Mouse (Mus musculus) liver, postnatal 0 days (tissue): ENCODE results near the gene Arhgap30. TPM values are rescaled to one million over a fixed set of nuclear protein-coding genes. Genes with fewer than 3 reads are reported as not detected.

ENCODE experiments used
- ATAC-seq: fragments of 200-750 bp; cut with Nextera tagmentation; 2 replicates; pipeline ENCODE4 v1.8.0; 2017; ENCODE audit warnings: mild to moderate bottlenecking, moderate library complexity
- DNase-seq: peaks from one replicate; pipeline ENCODE4 v3.0.0-alpha.2; 2016
- H3K27ac ChIP-seq: fragments of 300-500 bp; sonication (generic); 2 replicates; pipeline ENCODE4 v1.5.1; 2014; ENCODE audit warnings: antibody characterized with exemption, moderate library complexity, mild to moderate bottlenecking, low read depth
- H3K27me3 ChIP-seq: fragments of 300-500 bp; sonication (generic); 2 replicates; pipeline ENCODE4 v1.6.1; 2014; ENCODE audit warnings: low read length, control low read depth, mixed read lengths; ENCODE audit not compliant: insufficient read depth
- H3K36me3 ChIP-seq: fragments of 300-500 bp; sonication (generic); replicated peaks from 2 replicates; pipeline ENCODE4 v1.6.1; 2014; ENCODE audit warnings: mild to moderate bottlenecking, control low read depth, low read length, moderate library complexity, mixed read lengths; ENCODE audit not compliant: insufficient read depth
- H3K4me1 ChIP-seq: fragments of 300-500 bp; sonication (generic); 2 replicates; pipeline ENCODE4 v1.6.1; 2014; ENCODE audit warnings: antibody characterized with exemption, mild to moderate bottlenecking, control low read depth; ENCODE audit not compliant: insufficient read depth
- H3K4me2 ChIP-seq: fragments of 300-500 bp; sonication (generic); 2 replicates; pipeline ENCODE4 v1.6.1; 2014; ENCODE audit warnings: low read depth, mild to moderate bottlenecking, low read length, moderate library complexity, mixed read lengths
- H3K4me3 ChIP-seq: fragments of 300-500 bp; sonication (generic); 2 replicates; pipeline ENCODE4 v1.5.1; 2014; ENCODE audit warnings: low read depth, low read length
- H3K9ac ChIP-seq: fragments of 300-500 bp; sonication (generic); replicated peaks from 2 replicates; pipeline ENCODE4 v1.6.1; 2014; ENCODE audit warnings: mild to moderate bottlenecking, moderate library complexity
- H3K9me3 ChIP-seq: fragments of 300-500 bp; sonication (generic); 2 replicates; pipeline ENCODE4 v1.6.1; 2016; ENCODE audit warnings: mild to moderate bottlenecking, control low read depth, low read length, mixed read lengths
- CTCF ChIP-seq: sonication (generic); IDR thresholded peaks from 2 replicates; pipeline ENCODE4 v1.5.1; 2016; ENCODE audit warnings: antibody characterized with exemption, low read depth
- EP300 ChIP-seq: IDR thresholded peaks from 2 replicates; pipeline ENCODE4 v1.6.1; 2016; ENCODE audit warnings: antibody characterized with exemption, low read depth, mild to moderate bottlenecking
- WGBS: fragments of 180-500 bp; shearing (Covaris S2); extraction: QIAGEN DNeasy Blood & Tissue Kit; methylation state at CpG from one replicate; pipeline ENCODE4 v1.1.7; 2014; ENCODE audit not compliant: insufficient replicate concordance; 5-methylcytosine and 5-hydroxymethylcytosine counted together
- polyA plus RNA-seq: library from polyadenylated mRNA; unstranded; fragments of >200 nt; fragmentation: Nextera tagmentation; extraction: Ambion mirVana; gene quantifications from 2 replicates; pipeline ENCODE4 v1.2.1, GENCODE M21; 2015

The Arhgap30 gene
- polyA plus RNA-seq, 1 experiment from 2014 or later: 7.0 TPM

DNA sequence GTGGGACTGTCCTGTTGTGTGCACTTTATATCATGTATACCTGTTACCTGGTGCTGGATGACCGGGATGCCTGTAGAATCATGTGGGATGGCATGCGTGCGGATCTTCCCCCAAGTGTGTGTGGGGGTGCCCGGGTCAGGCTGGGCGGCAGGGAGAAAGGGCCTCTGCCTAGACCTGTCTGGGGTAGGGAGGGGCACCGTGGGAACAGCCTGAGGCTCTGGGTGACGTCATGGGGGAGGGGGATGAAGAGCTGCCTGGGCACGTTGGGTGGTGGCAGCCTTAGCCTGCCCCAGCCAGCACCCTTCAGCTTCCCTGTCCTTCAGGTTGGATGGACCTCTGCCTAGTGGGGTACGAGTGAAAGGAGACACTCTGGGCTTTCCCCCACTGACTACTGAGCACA lies 4.4 kb upstream of the Arhgap30 start:
- Histone ChIP-seq H3K4me2 (no peak overlapping the region), H3K36me3 (no peaks in the 10 kb centered on the region), H3K4me1 (peaks cover 11% of the 10 kb centered on the region), H3K9ac (no peak overlapping the region), H3K27ac (no peak overlapping the region), H3K9me3 (no peaks in the 10 kb centered on the region), H3K4me3 (no peak overlapping the region), H3K27me3 (0 out of 2 replicates have a peak, but pooled peaks cover 11% of the 10 kb centered on the region)
- TF ChIP-seq CTCF (no peak), EP300 (no peak)
- ATAC-seq: no peak
- 64% methylated on average over 9 of the region's 9 CpGs for WGBS
- DNase-seq: no peak

DNA sequence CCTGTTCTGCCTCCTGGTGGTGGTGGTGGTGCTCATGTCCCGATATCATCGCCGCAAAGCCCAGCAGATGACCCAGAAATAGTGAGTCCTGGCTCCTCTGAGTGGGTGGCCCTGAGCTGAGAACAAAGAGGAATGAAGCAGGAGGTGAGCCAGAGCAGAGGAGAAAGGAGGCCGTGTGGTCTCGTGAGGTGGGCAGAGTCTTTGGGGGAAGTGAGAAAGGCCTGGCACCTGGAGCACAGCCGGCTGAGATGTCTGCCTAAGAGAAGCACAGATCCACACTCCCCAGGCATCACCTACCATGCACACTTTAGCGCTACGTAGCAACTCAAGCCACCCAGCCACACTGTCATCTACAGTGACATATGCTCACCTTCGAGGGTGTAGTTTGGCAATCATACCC lies 3.6 kb upstream of the Arhgap30 start:
- no peak overlapping the region for H3K4me3 ChIP-seq
- no peak for ATAC-seq
- H3K4me1 ChIP-seq: peaks cover 5% of the 10 kb centered on the region
- no peak overlapping the region for H3K27ac ChIP-seq
- TF ChIP-seq EP300 (no peak), CTCF (peak; percentile 35; the same call in 1 of the 2 replicates)
- no peak overlapping the region for H3K4me2 ChIP-seq
- no peaks in the 10 kb centered on the region for H3K36me3 ChIP-seq
- 0 out of 2 replicates have a peak, but pooled peaks cover 8% of the 10 kb centered on the region for H3K27me3 ChIP-seq
- 68% methylated on average over 9 of the region's 9 CpGs for WGBS
- H3K9ac ChIP-seq: no peak overlapping the region
- H3K9me3 ChIP-seq: no peaks in the 10 kb centered on the region
- DNase-seq: no peak

DNA sequence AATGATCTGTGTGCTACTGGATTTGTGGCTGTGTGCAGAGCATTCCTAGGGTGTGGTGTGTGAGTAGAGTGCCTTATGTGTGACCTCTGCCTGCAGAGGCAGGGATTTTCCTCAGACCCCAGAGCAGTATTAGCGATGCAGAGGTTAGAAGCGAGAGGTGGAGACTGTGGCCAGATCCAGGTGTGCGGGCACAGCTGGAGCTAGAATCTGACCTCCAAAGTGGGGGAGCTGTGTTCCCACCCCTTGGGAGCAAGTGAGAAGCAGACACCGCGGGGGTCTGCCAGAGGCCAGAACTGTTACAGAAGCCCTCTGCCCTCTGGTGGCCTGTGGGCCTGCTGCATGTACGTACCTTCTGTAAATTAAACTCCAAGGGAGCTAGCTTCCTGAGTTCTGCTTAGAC lies 1.7 kb upstream of the Arhgap30 start:
- Histone ChIP-seq H3K9me3 (no peaks in the 10 kb centered on the region), H3K4me1 (0 out of 2 replicates have a peak, but pooled peaks cover 3% of the 10 kb centered on the region), H3K36me3 (no peaks in the 10 kb centered on the region), H3K4me3 (no peak overlapping the region), H3K27ac (no peak overlapping the region), H3K9ac (no peak overlapping the region), H3K27me3 (no peaks in the 10 kb centered on the region), H3K4me2 (no peak overlapping the region)
- 58% methylated on average over 6 of the region's 6 CpGs for WGBS
- TF ChIP-seq CTCF (peak; percentile 61), EP300 (no peak)
- DNase-seq (no peak), ATAC-seq (no peak)

DNA sequence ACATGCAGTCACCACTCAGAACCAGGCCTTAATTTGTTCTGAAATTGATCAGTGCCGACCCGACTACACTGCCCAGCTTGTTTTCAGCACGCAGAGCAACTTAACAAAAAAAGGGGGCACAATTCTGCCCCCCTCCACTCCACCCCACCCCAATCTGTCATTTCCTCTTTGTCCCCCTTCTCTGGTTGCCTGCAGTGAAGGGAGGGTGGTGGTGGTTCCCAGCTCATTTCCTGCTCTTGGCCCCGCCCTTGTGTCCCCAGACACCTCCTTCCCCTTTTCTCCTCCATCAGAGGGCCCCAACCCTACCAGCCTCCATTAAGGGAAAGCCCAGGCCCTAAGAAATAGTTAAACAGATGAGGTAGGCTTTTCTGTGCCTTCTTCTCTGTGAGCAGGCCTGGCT lies 1.3 kb downstream of the Arhgap30 start:
- DNase-seq (peak; percentile 71), ATAC-seq (peak; percentile 52)
- H3K9me3 ChIP-seq: no peaks in the 10 kb centered on the region
- peak overlapping the region; percentile 66 for H3K9ac ChIP-seq
- H3K4me1 ChIP-seq: no peaks in the 10 kb centered on the region
- H3K4me3 ChIP-seq: peak overlapping the region; percentile 56
- H3K27me3 ChIP-seq: no peaks in the 10 kb centered on the region
- H3K4me2 ChIP-seq: peak overlapping the region; percentile 67
- H3K36me3 ChIP-seq: no peaks in the 10 kb centered on the region
- 26% methylated on average over 4 of the region's 4 CpGs for whole genome bisulfite sequencing
- TF ChIP-seq CTCF (no peak), EP300 (no peak)
- peak overlapping the region; percentile 95 for H3K27ac ChIP-seq

DNA sequence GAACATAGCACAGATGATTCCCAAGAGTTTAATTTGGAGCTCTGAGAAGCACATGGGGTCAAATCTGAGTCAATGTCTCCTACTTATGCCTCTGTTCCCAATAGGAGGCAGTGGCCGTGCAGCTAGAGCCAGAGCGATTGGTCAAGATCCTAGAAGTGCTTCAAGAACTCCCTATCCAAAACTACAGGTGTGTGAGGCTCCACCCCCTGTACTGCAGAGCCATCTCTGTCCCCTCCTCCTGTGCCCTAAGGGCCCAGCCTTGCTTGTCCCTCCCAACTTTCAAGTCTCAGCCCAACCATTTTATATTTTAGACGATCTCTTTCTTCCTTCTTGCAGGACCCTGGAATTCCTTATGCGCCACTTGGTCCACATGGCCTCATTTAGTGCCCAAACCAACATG lies 13.1 kb downstream of the Arhgap30 start:
- no peaks in the 10 kb centered on the region for H3K9me3 ChIP-seq
- no peak overlapping the region for H3K4me2 ChIP-seq
- H3K4me3 ChIP-seq: no peak overlapping the region
- no peak for TF ChIP-seq EP300
- TF ChIP-seq CTCF: no peak
- DNase-seq (no peak), ATAC-seq (no peak)
- H3K27ac ChIP-seq: no peak overlapping the region
- H3K36me3 ChIP-seq: peaks cover 7% of the 10 kb centered on the region; the same call in 1 of the 2 replicates
- no peak overlapping the region for H3K9ac ChIP-seq
- H3K4me1 ChIP-seq: no peaks in the 10 kb centered on the region
- 86% methylated on average over 4 of the region's 4 CpGs for WGBS
- no peaks in the 10 kb centered on the region for H3K27me3 ChIP-seq

DNA sequence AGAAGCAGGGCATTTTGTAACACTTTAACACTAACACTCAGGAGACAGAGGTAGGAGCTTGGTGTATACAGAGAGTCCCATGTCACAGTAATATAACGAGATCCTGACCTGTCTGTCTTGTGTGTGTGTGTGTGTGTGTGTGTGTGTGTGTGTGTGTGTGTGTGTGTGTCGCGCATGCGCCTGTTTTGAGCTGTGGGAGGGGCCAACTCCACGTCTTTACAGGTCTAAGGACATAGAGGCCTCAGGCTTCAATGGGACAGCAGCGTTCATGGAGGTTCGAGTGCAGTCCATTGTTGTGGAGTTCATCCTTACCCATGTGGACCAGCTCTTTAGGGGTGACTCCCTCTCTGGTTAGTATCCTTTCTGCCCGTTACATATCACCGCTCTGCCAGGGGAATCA lies 14.2 kb downstream of the Arhgap30 start:
- Histone ChIP-seq H3K36me3 (peaks cover 7% of the 10 kb centered on the region; the same call in 1 of the 2 replicates), H3K27ac (no peak overlapping the region), H3K4me3 (no peak overlapping the region), H3K4me2 (no peak overlapping the region), H3K9ac (no peak overlapping the region), H3K9me3 (no peaks in the 10 kb centered on the region), H3K4me1 (no peaks in the 10 kb centered on the region), H3K27me3 (no peaks in the 10 kb centered on the region)
- 78% methylated on average over 9 of the region's 9 CpGs for WGBS
- DNase-seq (no peak), ATAC-seq (no peak)
- TF ChIP-seq CTCF (no peak), EP300 (no peak)

DNA sequence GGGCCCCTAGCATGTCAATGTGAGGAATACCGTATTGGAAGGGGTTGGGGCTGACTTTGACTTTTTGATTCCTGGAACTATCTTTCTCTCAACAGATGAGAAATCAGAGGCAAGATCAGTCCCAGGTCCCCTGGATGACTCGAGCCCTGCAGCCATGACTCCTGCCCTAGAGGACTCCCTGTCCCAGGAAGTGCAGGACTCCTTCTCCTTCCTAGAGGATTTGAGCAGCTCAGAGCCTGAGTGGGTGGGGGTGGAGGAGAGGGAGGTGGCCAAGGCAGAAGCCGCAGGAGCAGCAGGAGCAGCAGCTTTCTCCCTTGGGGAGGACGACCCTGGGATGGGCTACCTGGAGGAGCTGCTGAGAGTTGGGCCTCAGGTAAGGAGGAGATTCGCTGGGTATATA lies 18.5 kb downstream of the Arhgap30 start:
- no peak for DNase-seq
- Histone ChIP-seq H3K4me2 (no peak overlapping the region), H3K4me3 (no peak overlapping the region), H3K27me3 (no peaks in the 10 kb centered on the region), H3K27ac (no peak overlapping the region), H3K9ac (no peak overlapping the region), H3K4me1 (no peaks in the 10 kb centered on the region), H3K9me3 (no peaks in the 10 kb centered on the region), H3K36me3 (no peaks in the 10 kb centered on the region)
- WGBS: 70% methylated on average over 5 of the region's 5 CpGs
- ATAC-seq: no peak
- TF ChIP-seq CTCF (no peak), EP300 (no peak)
